Mouse (Mus musculus) brain, embryonic 14.5 days (tissue): Measurements from ENCODE around the gene Ttll6.
"Not testable (repeated sequence)": the region's sequence is repeated elsewhere in the genome, so short reads cannot be mapped to it uniquely, and the experiment has no call there.

ENCODE experiments used
- CTCF ChIP-seq: fragments of 200-500 bp; IDR thresholded peaks from 2 replicates; pipeline ENCODE4 v1.5.1; 2012; ENCODE audit warnings: inconsistent platforms, mild to moderate bottlenecking, moderate library complexity, borderline replicate concordance; ENCODE audit not compliant: insufficient read depth, insufficient read length; ENCODE audit errors: extremely low read depth
- POLR2A ChIP-seq: fragments of 200-500 bp; IDR thresholded peaks from 2 replicates; pipeline ENCODE4 v1.6.1; 2012; ENCODE audit warnings: mild to moderate bottlenecking, inconsistent platforms, borderline replicate concordance; ENCODE audit not compliant: poor library complexity, insufficient read depth, insufficient read length, severe bottlenecking; ENCODE audit errors: extremely low read depth

DNA sequence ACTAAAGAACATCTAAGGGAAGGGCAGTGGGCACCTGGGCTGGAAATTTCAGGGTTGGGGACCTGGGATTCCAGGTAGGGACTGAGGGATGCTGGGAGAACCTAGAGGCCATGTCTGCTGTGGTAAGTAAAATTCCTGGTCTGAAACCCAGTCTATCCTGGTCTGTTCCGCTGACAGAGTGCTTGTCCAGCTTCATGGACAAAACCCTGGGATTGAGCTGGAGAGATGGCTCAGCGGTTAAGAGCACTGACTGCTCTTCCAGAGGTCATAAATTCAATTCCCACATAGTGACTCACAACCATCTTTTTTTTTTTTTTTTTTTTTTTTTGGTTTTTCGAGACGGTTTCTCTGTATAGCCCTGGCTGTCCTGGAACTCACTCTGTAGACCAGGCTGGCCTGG lies 10.8 kb upstream of the Ttll6 start:
- TF ChIP-seq CTCF, POLR2A: not testable (repeated sequence)
